Mouse (Mus musculus): ENCODE results near the gene Hdac9.

GRCm38 (mm10) chr12:34806528-34806927, 110.4 kb downstream of the Hdac9 start:
- no peak for TF ChIP-seq CTCF (IDR thresholded peaks at IDR 0.05; ENCODE audit: borderline replicate concordance, insufficient read depth, low read length)
- TF ChIP-seq POLR2A (IDR thresholded peaks at IDR 0.05; ENCODE audit: low read depth, low read length), result no peak
